Mouse (Mus musculus) forebrain, embryonic 11.5 days (tissue): ENCODE data around the gene Uhrf1bp1. TPM values are rescaled to one million over a fixed set of nuclear protein-coding genes. Genes with fewer than 3 reads are reported as not detected.

Experiments
- ATAC-seq: fragments of 200-750 bp; cut with Nextera tagmentation; replicated peaks from 2 replicates; pipeline ENCODE4 v1.8.0; 2017; ENCODE audit warnings: moderate TSS enrichment; ENCODE audit not compliant: low FRiP score
- DNase-seq: peaks from one replicate; pipeline ENCODE4 v3.0.0-alpha.2; 2017; ENCODE audit warnings: low spot score
- H3K27ac ChIP-seq: fragments of 300-500 bp; sonication (generic); 2 replicates; pipeline ENCODE4 v1.5.1; 2014; ENCODE audit warnings: low read depth, low read length
- H3K27me3 ChIP-seq: fragments of 300-500 bp; sonication (generic); 2 replicates; pipeline ENCODE4 v1.6.1; 2014; ENCODE audit warnings: mild to moderate bottlenecking, low read length, mixed read lengths; ENCODE audit not compliant: control insufficient read depth, insufficient read depth
- H3K36me3 ChIP-seq: fragments of 300-500 bp; sonication (generic); 2 replicates; pipeline ENCODE4 v1.6.1; 2014; ENCODE audit warnings: mild to moderate bottlenecking, low read length, moderate library complexity, mixed read lengths; ENCODE audit not compliant: control insufficient read depth, insufficient read depth
- H3K4me1 ChIP-seq: fragments of 300-500 bp; sonication (generic); replicated peaks from 2 replicates; pipeline ENCODE4 v1.6.1; 2014; ENCODE audit warnings: low read length, mixed read lengths; ENCODE audit not compliant: control insufficient read depth, insufficient read depth
- H3K4me2 ChIP-seq: fragments of 300-500 bp; sonication (generic); 2 replicates; pipeline ENCODE4 v1.6.1; 2014; ENCODE audit warnings: low read depth, mild to moderate bottlenecking, low read length, moderate library complexity, mixed read lengths; ENCODE audit not compliant: severe bottlenecking
- H3K4me3 ChIP-seq: fragments of 300-500 bp; sonication (generic); 2 replicates; pipeline ENCODE4 v1.5.1; 2014; ENCODE audit warnings: low read depth, low read length
- H3K9ac ChIP-seq: fragments of 300-500 bp; sonication (generic); 2 replicates; pipeline ENCODE4 v1.6.1; 2014; ENCODE audit warnings: low read length
- H3K9me3 ChIP-seq: fragments of 300-500 bp; sonication (generic); 2 replicates; pipeline ENCODE4 v1.6.1; 2016; ENCODE audit warnings: low read length, mixed read lengths; ENCODE audit not compliant: control insufficient read depth
- WGBS: fragments of 180-500 bp; shearing (Covaris S2); extraction: QIAGEN DNeasy Blood & Tissue Kit; methylation state at CpG from one replicate; pipeline ENCODE4 v1.1.7; 2014; 5-methylcytosine and 5-hydroxymethylcytosine counted together
- polyA plus RNA-seq: library from polyadenylated mRNA; unstranded; fragments of >200 nt; fragmentation: Nextera tagmentation; extraction: Ambion mirVana; gene quantifications from 2 replicates; pipeline ENCODE4 v1.2.1, GENCODE M21; 2014

The Uhrf1bp1 gene
- polyA plus RNA-seq: 7.8 and 9.7 TPM in 2 replicates

DNA sequence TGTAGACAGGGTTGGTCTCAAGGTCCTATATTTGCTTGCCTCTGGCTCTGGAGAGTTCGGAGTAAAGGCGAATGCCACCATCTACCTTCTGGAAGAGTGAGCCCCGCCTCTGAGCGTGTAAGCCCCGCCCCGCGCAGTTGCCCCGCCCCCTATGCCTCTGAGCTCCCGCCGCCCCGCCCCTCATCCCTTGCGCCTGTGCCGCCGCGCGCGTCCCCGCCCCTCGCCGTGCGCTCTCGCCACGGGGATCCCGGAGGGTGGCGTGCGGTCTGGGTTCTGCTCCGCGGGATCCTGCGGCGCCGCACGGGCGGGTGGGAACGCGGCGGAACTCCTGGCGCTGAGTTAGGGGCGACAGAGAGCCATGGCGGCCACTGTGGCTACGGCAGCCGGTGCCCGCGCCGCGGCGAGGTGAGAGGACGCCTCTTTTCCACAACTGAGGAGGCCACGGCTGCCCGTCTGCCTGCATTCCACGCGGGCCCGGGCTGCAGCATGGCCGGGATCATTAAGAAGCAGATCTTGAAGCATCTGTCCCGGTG lies at the start of gene Uhrf1bp1:
Uhrf1bp1 (plus strand) TSS at position 177 of the 533 bp plus-strand sequence.
- Histone ChIP-seq H3K27ac (peak within 1 kb of the TSS; percentile 37; the same call in 1 of the 2 replicates), H3K27me3 (no peaks in the 10 kb centered on the region), H3K9me3 (no peaks in the 10 kb centered on the region), H3K4me3 (peak within 1 kb of the TSS; percentile 69), H3K36me3 (peaks cover 3% of the 10 kb centered on the region; the same call in 1 of the 2 replicates), H3K9ac (peak within 1 kb of the TSS; percentile 86), H3K4me1 (no peaks in the 10 kb centered on the region; the same call in 1 of the 2 replicates), H3K4me2 (peak within 1 kb of the TSS; percentile 88)
- DNase-seq (peak; percentile 94), ATAC-seq (peak; percentile 83)
- WGBS: under 1% methylated on average over 53 of the region's 54 CpGs

DNA sequence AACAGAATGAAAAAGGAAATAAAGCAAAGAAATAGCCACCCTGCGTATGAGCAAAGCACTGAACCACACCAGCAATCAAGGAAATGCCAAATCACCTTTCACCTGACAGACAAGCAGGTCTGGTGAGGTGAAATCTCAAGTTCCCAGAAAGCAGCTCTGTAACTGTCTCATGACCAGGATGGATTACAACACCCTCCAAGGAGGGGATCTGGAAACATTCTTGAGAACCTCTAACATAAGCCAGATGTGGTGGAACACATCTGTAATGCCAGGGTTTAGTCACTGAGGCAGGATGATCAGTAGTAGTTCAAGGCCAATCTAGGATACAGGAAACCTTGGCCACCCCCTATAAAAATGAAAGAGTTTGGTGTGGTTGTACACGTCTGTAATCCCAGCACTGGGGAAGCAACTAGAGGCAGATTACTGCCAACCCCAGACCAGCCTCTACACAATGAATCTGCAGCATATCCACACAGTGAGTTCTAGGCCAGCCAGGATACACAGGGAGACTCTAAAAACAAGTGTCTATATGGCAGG lies 48.6 kb upstream of the Uhrf1bp1 start:
- H3K9ac ChIP-seq: no peak overlapping the region
- no peaks in the 10 kb centered on the region for H3K36me3 ChIP-seq
- ATAC-seq (no peak), DNase-seq (no peak)
- H3K27me3 ChIP-seq: no peaks in the 10 kb centered on the region
- H3K27ac ChIP-seq: no peak overlapping the region
- H3K4me2 ChIP-seq: no peak overlapping the region
- WGBS: 73% methylated on average over 2 of the region's 2 CpGs
- no peaks in the 10 kb centered on the region for H3K9me3 ChIP-seq
- no peak overlapping the region for H3K4me3 ChIP-seq
- H3K4me1 ChIP-seq: no peaks in the 10 kb centered on the region

DNA sequence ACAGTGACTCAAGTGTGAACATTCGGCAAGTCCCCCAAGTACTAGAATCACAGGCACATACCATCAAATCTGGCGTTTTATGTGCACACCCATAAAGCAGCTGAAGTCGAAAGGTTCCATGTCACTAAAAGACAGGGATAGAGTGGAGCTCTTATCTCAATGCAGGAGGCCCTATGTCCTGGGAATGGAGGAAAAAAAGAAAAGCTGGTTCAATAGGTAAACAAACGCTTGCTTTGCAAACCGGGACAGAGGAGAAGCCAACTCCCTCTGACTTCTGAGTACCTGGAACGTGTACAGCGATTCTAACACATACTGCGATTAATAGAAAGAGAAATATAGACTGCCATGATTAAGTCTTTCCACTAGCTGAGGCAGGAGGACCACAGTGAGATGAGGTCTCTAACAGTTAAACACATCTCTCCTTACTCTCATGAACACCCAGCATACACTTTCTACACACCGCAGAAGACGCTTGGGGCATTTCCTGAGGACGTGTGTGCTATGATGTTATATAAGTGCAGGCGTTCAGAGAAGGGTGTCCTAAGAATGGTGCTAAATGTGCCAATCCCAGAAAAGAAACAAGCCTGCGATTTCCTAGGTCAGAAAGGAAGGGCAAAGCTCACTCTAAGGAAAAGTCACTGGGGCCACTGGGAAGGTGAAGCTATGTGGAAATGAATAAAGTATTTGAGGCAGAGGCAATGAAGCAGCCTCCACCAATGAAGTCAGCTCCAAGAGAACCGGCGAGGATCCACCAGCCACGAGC lies 45.5 kb upstream of the Uhrf1bp1 start:
- Histone ChIP-seq H3K9ac (no peak overlapping the region), H3K4me2 (no peak overlapping the region), H3K4me1 (no peaks in the 10 kb centered on the region), H3K9me3 (no peaks in the 10 kb centered on the region), H3K36me3 (no peaks in the 10 kb centered on the region), H3K4me3 (no peak overlapping the region), H3K27me3 (no peaks in the 10 kb centered on the region), H3K27ac (no peak overlapping the region)
- WGBS: 92% methylated on average over 16 of the region's 16 CpGs
- DNase-seq (no peak), ATAC-seq (no peak)

DNA sequence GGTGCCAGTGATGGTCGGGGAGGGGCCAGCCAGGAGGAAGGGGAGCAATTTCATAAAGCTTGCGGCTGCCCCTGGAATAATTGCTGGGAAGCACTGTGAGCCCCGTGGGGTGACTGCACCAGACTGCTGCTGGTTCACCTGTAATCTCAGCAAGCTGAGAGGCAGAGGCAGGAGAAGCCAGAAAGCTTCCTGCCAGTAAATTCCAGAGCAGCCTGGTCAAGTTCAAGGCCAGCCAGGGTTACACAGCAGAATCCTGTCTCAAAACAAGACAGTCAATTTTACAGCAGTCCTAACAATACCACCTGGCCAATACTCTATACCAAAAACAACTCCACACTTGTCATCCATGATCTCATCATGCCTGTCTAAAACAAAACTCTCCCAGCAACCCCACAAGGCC lies 44.3 kb upstream of the Uhrf1bp1 start:
- DNase-seq (no peak), ATAC-seq (no peak)
- H3K4me2 ChIP-seq: no peak overlapping the region

DNA sequence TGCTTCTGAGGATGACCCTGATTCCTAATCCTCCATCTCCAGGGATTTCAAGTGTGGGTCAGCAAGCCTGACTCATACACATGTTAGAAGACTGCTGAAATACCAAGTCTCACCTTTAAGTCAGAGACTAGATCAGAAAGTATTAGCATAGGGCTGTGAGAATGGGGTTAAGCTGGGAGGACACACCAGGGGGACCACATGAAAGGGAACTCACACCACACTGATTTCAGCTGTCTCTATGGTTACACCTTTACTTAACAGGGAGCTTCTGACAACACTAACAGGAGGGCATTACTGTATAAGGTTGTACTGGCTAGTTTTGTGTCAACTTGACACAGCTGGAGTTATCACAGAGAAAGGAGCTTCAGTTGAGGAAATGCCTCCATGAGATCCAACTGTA lies 41.6 kb upstream of the Uhrf1bp1 start:
- Histone ChIP-seq H3K36me3 (no peaks in the 10 kb centered on the region), H3K4me3 (no peak overlapping the region), H3K9ac (no peak overlapping the region), H3K27ac (no peak overlapping the region), H3K9me3 (no peaks in the 10 kb centered on the region), H3K4me1 (peaks cover 6% of the 10 kb centered on the region; the same call in 1 of the 2 replicates), H3K27me3 (no peaks in the 10 kb centered on the region), H3K4me2 (no peak overlapping the region)
- ATAC-seq: no peak
- no peak for DNase-seq

More for the DNA sequence above, 44.3 kb upstream of the Uhrf1bp1 start:
- Histone ChIP-seq H3K9ac (no peak overlapping the region), H3K4me1 (no peaks in the 10 kb centered on the region), H3K27ac (no peak overlapping the region), H3K9me3 (no peaks in the 10 kb centered on the region), H3K27me3 (no peaks in the 10 kb centered on the region), H3K4me3 (no peak overlapping the region), H3K36me3 (no peaks in the 10 kb centered on the region)
- 91% methylated on average over 3 of the region's 3 CpGs for WGBS

DNA sequence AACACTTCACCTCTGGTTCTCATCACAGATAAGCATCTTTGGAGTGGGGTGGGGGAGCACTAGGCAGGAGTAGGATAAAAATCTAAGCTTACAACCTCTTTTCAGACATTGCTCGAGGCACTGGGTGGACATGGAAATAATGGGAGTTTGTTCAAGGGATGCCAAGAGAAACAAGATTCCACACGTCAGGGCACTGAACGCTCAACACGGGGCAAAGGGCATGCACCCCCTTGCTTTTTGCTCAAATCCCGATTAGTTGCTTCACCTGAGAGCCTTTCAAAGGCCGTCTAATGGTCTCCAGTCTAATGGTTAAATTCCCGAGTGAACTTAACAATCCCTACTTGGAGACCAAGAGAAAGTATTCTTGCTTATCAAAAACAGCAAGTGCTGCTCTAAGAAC lies 37.2 kb upstream of the Uhrf1bp1 start:
- H3K36me3 ChIP-seq: no peaks in the 10 kb centered on the region
- no peak for ATAC-seq
- peak overlapping the region; percentile 82 for H3K4me2 ChIP-seq
- no peak for DNase-seq
- peak overlapping the region; percentile 92 for H3K9ac ChIP-seq
- H3K9me3 ChIP-seq: no peaks in the 10 kb centered on the region
- no peaks in the 10 kb centered on the region for H3K27me3 ChIP-seq
- WGBS: 21% methylated on average over 7 of the region's 7 CpGs
- H3K4me3 ChIP-seq: peak overlapping the region; percentile 94
- peaks cover 6% of the 10 kb centered on the region; the same call in 1 of the 2 replicates for H3K4me1 ChIP-seq
- no peak overlapping the region for H3K27ac ChIP-seq

DNA sequence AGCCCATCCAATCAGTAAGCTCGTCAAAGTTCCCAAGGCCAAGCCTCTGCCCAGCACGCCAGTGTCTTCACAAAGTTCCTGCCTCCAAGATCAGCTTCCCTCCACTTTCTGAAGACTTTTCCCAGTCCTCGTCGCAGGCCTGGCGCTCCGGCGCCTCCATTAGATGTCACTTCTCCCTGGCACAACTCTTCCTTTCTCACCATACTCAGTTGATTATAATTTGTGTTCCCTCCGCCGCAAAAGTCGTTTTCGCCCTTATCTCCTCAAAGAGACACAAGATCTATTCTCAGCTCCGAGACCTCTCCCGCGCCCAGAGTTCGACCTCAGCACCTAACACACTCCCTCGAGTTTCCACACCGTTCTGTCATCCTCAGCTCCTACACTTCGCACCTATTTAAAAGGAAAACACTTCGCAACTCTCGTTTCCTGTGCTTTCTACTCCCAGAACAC lies 36.7 kb upstream of the Uhrf1bp1 start:
- Histone ChIP-seq H3K4me1 (peaks cover 6% of the 10 kb centered on the region; the same call in 1 of the 2 replicates), H3K9ac (peak overlapping the region; percentile 92), H3K4me3 (peak overlapping the region; percentile 94), H3K9me3 (no peaks in the 10 kb centered on the region), H3K27me3 (no peaks in the 10 kb centered on the region), H3K36me3 (no peaks in the 10 kb centered on the region), H3K27ac (peak overlapping the region; percentile 46; the same call in 1 of the 2 replicates), H3K4me2 (peak overlapping the region; percentile 82)
- DNase-seq (no peak), ATAC-seq (no peak)
- 2% methylated on average over 20 of the region's 20 CpGs for WGBS

DNA sequence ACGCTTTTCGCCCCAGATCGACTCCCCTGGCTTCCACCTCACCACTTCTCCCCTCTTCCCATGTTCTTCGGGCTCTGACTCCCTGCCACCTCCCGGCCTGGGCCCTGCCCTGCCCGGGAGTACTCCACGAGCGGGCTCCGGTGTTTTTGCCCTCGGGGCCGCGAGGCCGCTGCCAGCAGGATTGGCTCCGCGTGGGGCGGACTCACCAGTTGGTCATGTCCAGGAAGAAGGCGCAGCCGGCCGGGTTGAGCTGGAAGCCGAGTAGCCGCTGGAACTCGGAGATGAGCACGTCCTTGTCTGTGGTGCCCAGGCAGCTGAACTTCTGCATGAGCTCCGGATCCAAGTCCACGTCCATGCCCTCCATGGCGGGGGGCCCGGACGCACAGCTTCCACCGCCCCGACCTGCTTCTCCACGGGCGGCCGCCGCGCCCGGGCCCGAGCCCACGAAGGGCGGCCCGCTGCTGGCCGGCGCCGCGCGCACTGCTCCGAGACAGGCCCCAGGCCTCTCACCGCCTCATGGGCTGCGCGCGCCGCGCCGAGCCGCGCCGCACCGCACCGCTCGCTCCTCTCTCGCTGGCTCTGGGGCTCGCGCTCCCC lies 36.2 kb upstream of the Uhrf1bp1 start:
- Histone ChIP-seq H3K4me2 (peak overlapping the region; percentile 82), H3K4me1 (peaks cover 6% of the 10 kb centered on the region; the same call in 1 of the 2 replicates), H3K9me3 (no peaks in the 10 kb centered on the region), H3K4me3 (peak overlapping the region; percentile 94), H3K36me3 (no peaks in the 10 kb centered on the region), H3K27me3 (no peaks in the 10 kb centered on the region), H3K9ac (peak overlapping the region; percentile 92), H3K27ac (peak overlapping the region; percentile 46)
- DNase-seq (no peak), ATAC-seq (peak; percentile 88)
- under 1% methylated on average over 53 of the region's 62 CpGs for WGBS
